Mouse (Mus musculus) kidney, adult 2 months (tissue): ENCODE measurements around the gene Slc15a4.

Experiments used
- CTCF ChIP-seq: fragments of 200-500 bp; conservative IDR thresholded peaks from 2 replicates; pipeline ENCODE4 v1.5.1; 2011; ENCODE audit warnings: low read depth, mild to moderate bottlenecking, control low read depth, low read length, moderate library complexity, mixed read lengths; ENCODE audit not compliant: insufficient read depth, insufficient read length
- POLR2A ChIP-seq: fragments of 200-500 bp; IDR thresholded peaks from one replicate; pipeline ENCODE4 v1.6.1; 2011; ENCODE audit warnings: low read depth, low read length, control low read depth

- no peak for TF ChIP-seq CTCF
- TF ChIP-seq POLR2A: no peak
These were observed 13.9 kb downstream of the Slc15a4 start for GRCm38 (mm10) chr5:127618834-127619233.
